Comparison of ENCODE assay signal across 27 mouse cellular contexts in genomic region chr8:86224851-86225250, GRCm38 (mm10).
DNase-seq lines count a peak whose midpoint lies in the region; ATAC-seq and TF ChIP-seq lines count a peak whose summit lies in the region.
"Had no signal": no experiment of that assay in that cellular context is flagged by ENCODE, and none has a peak within 500 bp of the region (broad histone marks: within the 10 kb centered on the region; RNA-seq: fewer than 3 reads in every experiment).

No protein-coding gene starts in this region.

- H3K9ac ChIP-seq in forebrain, embryonic 14.5 days (ENCODE audit: low read length), result no peak overlapping the region
- H3K9ac ChIP-seq in forebrain, embryonic 15.5 days (replicated peaks), result no peak overlapping the region
- no peak overlapping the region for H3K9ac ChIP-seq in midbrain, postnatal 0 days (replicated peaks; ENCODE audit: low read length, poor library complexity, severe bottlenecking)
- H3K9ac ChIP-seq in midbrain, embryonic 11.5 days (ENCODE audit: low read length), result no peak overlapping the region
- H3K9ac ChIP-seq: embryonic facial prominence, embryonic 13.5 days; heart, embryonic 12.5 days; hindbrain, embryonic 15.5 days; intestine, embryonic 15.5 days; limb, embryonic 12.5 days; liver, postnatal 0 days; midbrain, embryonic 13.5 days had no signal

- no peak overlapping the region for H3K4me2 ChIP-seq in forebrain, embryonic 14.5 days (ENCODE audit: low read length)
- H3K4me2 ChIP-seq in forebrain, embryonic 15.5 days (replicated peaks), result no peak overlapping the region
- no peak overlapping the region for H3K4me2 ChIP-seq in midbrain, postnatal 0 days (ENCODE audit: low read depth, low read length, poor library complexity, severe bottlenecking)
- no peak overlapping the region for H3K4me2 ChIP-seq in midbrain, embryonic 11.5 days
- H3K4me2 ChIP-seq: embryonic facial prominence, embryonic 13.5 days; heart, embryonic 12.5 days; hindbrain, embryonic 15.5 days; intestine, embryonic 15.5 days; limb, embryonic 12.5 days; liver, embryonic 11.5 days; midbrain, embryonic 13.5 days had no signal

- DNase-seq in forebrain, embryonic 14.5 days (ENCODE audit: low spot score), result peak; percentile 34
- DNase-seq in midbrain, postnatal 0 days (ENCODE audit: low spot score), result peak; percentile 32
- DNase-seq in midbrain, embryonic 11.5 days (ENCODE audit: low spot score, missing footprints), result no peak
- DNase-seq in cerebellum, adult 9-10 months, result peak; percentile 86
- DNase-seq in forelimb bud, embryonic 11.5 days (ENCODE audit: low read depth, low spot score), result peak; percentile 2
- DNase-seq in Muller cell, postnatal 12 days (ENCODE audit: inconsistent ontology term), result no peak
- no peak for DNase-seq in lung, postnatal 25 days (ENCODE audit: low spot score)
- DNase-seq: adrenal gland, adult 2 months; gastrocnemius, postnatal 10 days; heart, adult 18-20 months; heart, postnatal 36 days; kidney, adult 8-10 months; kidney, postnatal 10 days; liver, postnatal 0 days; lung, postnatal 14 days; thymus, adult 2 months; thymus, postnatal 4 days had no signal

- no peak for TF ChIP-seq CTCF in midbrain, postnatal 0 days (IDR thresholded peaks at IDR 0.05)

- no peak overlapping the region for H3K27ac ChIP-seq in forebrain, embryonic 14.5 days (ENCODE audit: low read depth, low read length)
- no peak overlapping the region for H3K27ac ChIP-seq in forebrain, embryonic 15.5 days (replicated peaks)
- no peak overlapping the region for H3K27ac ChIP-seq in midbrain, postnatal 0 days (ENCODE audit: low read depth, low read length)
- H3K27ac ChIP-seq in midbrain, embryonic 11.5 days (ENCODE audit: low read depth, low read length), result no peak overlapping the region
- H3K27ac ChIP-seq: embryonic facial prominence, embryonic 13.5 days; hindbrain, embryonic 15.5 days; intestine, embryonic 15.5 days; limb, embryonic 12.5 days; midbrain, embryonic 13.5 days; stomach, postnatal 0 days had no signal

- no peaks in the 10 kb centered on the region for H3K36me3 ChIP-seq in forebrain, embryonic 14.5 days (ENCODE audit: control insufficient read depth, insufficient read depth, low read length)
- no peaks in the 10 kb centered on the region for H3K36me3 ChIP-seq in forebrain, embryonic 15.5 days
- H3K36me3 ChIP-seq in midbrain, postnatal 0 days (ENCODE audit: insufficient read depth, low read length), result no peaks in the 10 kb centered on the region
- H3K36me3 ChIP-seq in midbrain, embryonic 11.5 days (ENCODE audit: control insufficient read depth, insufficient read depth, low read length), result no peaks in the 10 kb centered on the region
- H3K36me3 ChIP-seq: embryonic facial prominence, embryonic 13.5 days; heart, embryonic 12.5 days; hindbrain, embryonic 15.5 days; intestine, embryonic 15.5 days; limb, embryonic 12.5 days; midbrain, embryonic 13.5 days had no signal

- H3K4me1 ChIP-seq in forebrain, embryonic 14.5 days (ENCODE audit: control insufficient read depth, insufficient read depth, low read length), result no peaks in the 10 kb centered on the region; the same call in 1 of the 2 replicates
- H3K4me1 ChIP-seq in forebrain, embryonic 15.5 days, result no peaks in the 10 kb centered on the region
- no peaks in the 10 kb centered on the region for H3K4me1 ChIP-seq in midbrain, postnatal 0 days (ENCODE audit: insufficient read depth, low read length)
- no peaks in the 10 kb centered on the region for H3K4me1 ChIP-seq in midbrain, embryonic 11.5 days (ENCODE audit: control insufficient read depth, insufficient read depth, low read length)
- H3K4me1 ChIP-seq: embryonic facial prominence, embryonic 13.5 days; heart, embryonic 12.5 days; hindbrain, embryonic 15.5 days; intestine, embryonic 15.5 days; limb, embryonic 12.5 days; midbrain, embryonic 13.5 days had no signal

- no peak overlapping the region for H3K4me3 ChIP-seq in forebrain, embryonic 14.5 days (ENCODE audit: low read depth, low read length)
- H3K4me3 ChIP-seq in forebrain, embryonic 15.5 days, result no peak overlapping the region
- no peak overlapping the region for H3K4me3 ChIP-seq in midbrain, postnatal 0 days (ENCODE audit: low read depth, low read length)
- H3K4me3 ChIP-seq in midbrain, embryonic 11.5 days (ENCODE audit: low read depth, low read length), result no peak overlapping the region
- H3K4me3 ChIP-seq: embryonic facial prominence, embryonic 13.5 days; erythroblast, embryonic 14.5 days; heart, embryonic 12.5 days; hindbrain, embryonic 15.5 days; intestine, embryonic 15.5 days; limb, embryonic 12.5 days; midbrain, embryonic 13.5 days had no signal

- H3K27me3 ChIP-seq in forebrain, embryonic 14.5 days (replicated peaks; ENCODE audit: control insufficient read depth, insufficient read depth, low read length), result no peaks in the 10 kb centered on the region
- H3K27me3 ChIP-seq in forebrain, embryonic 15.5 days, result no peaks in the 10 kb centered on the region
- no peaks in the 10 kb centered on the region for H3K27me3 ChIP-seq in midbrain, postnatal 0 days (ENCODE audit: insufficient read depth, low read length)
- H3K27me3 ChIP-seq in midbrain, embryonic 11.5 days (ENCODE audit: control insufficient read depth, insufficient read depth, low read length), result no peaks in the 10 kb centered on the region
- H3K27me3 ChIP-seq: embryonic facial prominence, embryonic 13.5 days; heart, embryonic 12.5 days; hindbrain, embryonic 15.5 days; intestine, embryonic 15.5 days; limb, embryonic 12.5 days; midbrain, embryonic 13.5 days had no signal

- WGBS in forebrain, embryonic 14.5 days, result 39% methylated on average over 4 of the region's 4 CpGs
- WGBS in forebrain, embryonic 15.5 days, result 37% methylated on average over 4 of the region's 4 CpGs
- 45% methylated on average over 4 of the region's 4 CpGs for WGBS in midbrain, postnatal 0 days
- 77% methylated on average over 4 of the region's 4 CpGs for WGBS in midbrain, embryonic 11.5 days

- H3K9me3 ChIP-seq in forebrain, embryonic 14.5 days (replicated peaks; ENCODE audit: control insufficient read depth, low read length), result no peaks in the 10 kb centered on the region
- no peaks in the 10 kb centered on the region for H3K9me3 ChIP-seq in forebrain, embryonic 15.5 days
- H3K9me3 ChIP-seq in midbrain, postnatal 0 days (ENCODE audit: low read length), result no peaks in the 10 kb centered on the region
- H3K9me3 ChIP-seq in midbrain, embryonic 11.5 days (ENCODE audit: control insufficient read depth, low read length), result no peaks in the 10 kb centered on the region
- H3K9me3 ChIP-seq: embryonic facial prominence, embryonic 13.5 days; heart, embryonic 12.5 days; hindbrain, embryonic 15.5 days; intestine, embryonic 15.5 days; limb, embryonic 12.5 days; midbrain, embryonic 13.5 days had no signal

- ATAC-seq in forebrain, embryonic 14.5 days, result no peak
- ATAC-seq in forebrain, embryonic 15.5 days (replicated peaks), result no peak
- ATAC-seq in midbrain, postnatal 0 days (ENCODE audit: low FRiP score), result no peak
- no peak for ATAC-seq in midbrain, embryonic 11.5 days (ENCODE audit: low FRiP score)
- ATAC-seq: intestine, embryonic 15.5 days; liver, postnatal 0 days; midbrain, embryonic 13.5 days had no signal

Comparison
In these comparisons a context has a peak if more than half of its experiments do, and no peak if none do; other contexts are left out.
1. DNase-seq: peak in forebrain, embryonic 14.5 days (single experiment), midbrain, postnatal 0 days (single experiment), cerebellum, adult 9-10 months (single experiment) and forelimb bud, embryonic 11.5 days (single experiment); none in midbrain, embryonic 11.5 days (single experiment), Muller cell, postnatal 12 days (single experiment) and lung, postnatal 25 days (single experiment).